Mouse (Mus musculus) bone marrow, adult 2 months (tissue): ENCODE measurements around the gene Fgfr1op.
"Not testable (repeated sequence)": the region's sequence is repeated elsewhere in the genome, so short reads cannot be mapped to it uniquely, and the experiment has no call there.

Source experiments
- CTCF ChIP-seq: fragments of 200-500 bp; IDR thresholded peaks from 2 replicates; pipeline ENCODE4 v1.5.1; 2011; ENCODE audit warnings: low read length, control low read depth; ENCODE audit not compliant: control insufficient read depth, insufficient read depth
- POLR2A ChIP-seq: fragments of 200-500 bp; IDR thresholded peaks from 2 replicates; pipeline ENCODE4 v1.6.1; 2011; ENCODE audit warnings: low read depth, mild to moderate bottlenecking, control low read depth, low read length, borderline replicate concordance; ENCODE audit not compliant: control insufficient read depth

GRCm38 (mm10) chr17:8147439-8148316, 17.6 kb upstream of the Fgfr1op start, which contains the start of the genes Gm49673 and Rnaset2a:
- not testable (repeated sequence) for TF ChIP-seq CTCF
- peak; percentile 34; the same call in 1 of the 2 replicates for TF ChIP-seq POLR2A
